Mouse (Mus musculus): ENCODE measurements at regions not wholly inside any gene's neighbourhood (a gene's known extent, or its start where the extent isn't known, plus 50 kb on each side); places are given as distances from the start of the nearest gene placed in this dataset.

DNA sequence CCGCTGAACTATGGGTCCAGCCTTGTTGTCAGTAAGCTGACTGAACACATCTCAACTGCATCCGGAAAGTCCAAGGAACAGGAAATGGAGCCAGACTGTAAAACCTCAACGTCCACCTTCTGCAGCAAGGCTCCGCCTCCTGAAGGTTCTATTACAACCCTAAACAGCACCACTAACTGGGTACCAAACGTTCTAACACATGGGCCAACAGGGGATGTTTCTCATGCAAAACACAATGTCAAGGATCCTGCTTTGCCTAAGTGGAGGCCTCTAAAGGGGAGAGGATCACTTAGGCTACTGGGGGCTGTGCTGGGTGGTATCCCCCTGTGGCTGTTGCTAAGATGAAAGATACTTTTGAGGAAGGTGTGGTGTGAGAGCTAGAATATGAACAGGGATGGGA lies 51.0 kb upstream of the Stt3b start:
- DNase-seq, result no peak

DNA sequence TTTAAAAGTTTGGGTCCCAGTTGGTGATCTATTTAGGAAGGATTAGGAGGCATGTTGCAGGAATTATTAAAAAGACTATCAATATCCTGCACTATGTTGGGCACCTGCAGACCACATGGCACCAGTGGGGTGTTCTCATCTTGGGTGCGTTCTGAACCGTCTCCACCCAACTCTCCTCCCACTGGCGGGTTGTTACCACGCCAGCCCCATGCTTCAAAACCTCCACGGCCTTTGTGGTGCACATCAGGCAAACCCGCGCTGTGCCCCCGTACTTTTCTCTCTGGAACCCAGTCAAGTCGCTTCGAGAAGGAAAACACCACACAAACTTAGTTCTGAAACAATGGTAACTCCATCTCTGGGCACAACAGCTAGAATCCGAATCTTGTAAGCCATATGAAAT lies 51.7 kb upstream of the Stt3b start:
- DNase-seq, result no peak

DNA sequence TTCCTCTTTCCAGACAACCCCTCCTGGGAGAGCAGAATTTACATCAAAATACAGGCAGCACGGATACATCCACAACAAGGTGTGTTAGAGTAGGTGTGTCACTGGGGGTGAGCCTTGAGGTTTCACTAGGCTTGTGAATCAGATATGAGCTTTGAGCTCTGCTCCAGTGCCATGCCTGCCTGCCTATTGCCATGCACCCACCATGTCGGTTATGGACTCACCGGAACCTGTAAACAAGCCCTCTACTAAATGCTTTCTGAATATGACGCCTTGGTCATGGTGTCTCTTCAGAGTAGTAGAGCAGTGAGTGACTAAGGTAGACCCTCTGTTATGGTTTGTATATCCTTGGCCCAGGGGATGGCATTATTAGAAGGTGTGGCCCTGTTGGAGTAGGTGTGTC lies 52.3 kb upstream of the Stt3b start:
- no peak for DNase-seq

DNA sequence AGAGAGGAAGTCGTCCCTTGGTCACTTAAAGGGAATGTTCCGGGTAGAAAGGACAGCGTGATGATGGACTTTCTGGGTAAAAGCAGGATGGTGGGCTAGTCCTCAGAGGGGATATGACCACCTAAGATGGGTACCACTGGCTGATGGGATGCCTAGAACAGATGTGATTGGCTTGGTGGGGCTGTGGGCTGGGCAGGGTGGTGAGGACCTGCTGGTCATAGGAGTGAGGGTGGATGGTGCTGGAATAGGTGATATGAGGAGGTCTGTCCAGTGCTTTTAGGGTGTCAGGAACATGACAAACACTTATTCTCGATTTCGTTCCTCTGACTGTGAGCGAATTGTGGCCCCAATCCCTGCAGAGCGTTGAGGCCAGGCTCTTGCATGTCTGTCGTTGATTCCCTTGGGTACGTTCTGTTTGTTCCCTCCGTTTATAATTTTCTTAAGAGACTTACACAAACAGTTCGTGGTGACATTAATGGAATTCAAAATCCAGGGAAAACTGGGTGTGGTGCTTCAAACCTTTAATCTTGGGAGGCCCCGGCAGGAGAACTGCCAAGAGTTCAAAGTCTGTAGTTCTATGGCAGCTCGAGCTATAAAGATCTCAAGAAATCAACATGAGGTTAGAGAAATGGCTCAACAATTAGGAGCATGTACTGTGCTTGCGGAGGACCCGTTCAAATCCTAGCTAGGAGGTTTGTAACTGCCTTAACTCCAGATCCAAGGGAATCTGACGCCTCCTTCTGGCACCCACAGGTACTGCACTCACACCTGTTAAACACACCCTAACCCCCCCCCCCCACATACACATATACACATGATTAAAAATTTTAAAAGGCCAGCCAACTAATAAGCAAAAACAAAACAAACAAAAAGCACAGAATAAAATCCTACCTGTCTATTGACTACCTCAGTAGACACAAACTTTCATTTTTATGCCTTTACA lies 55.0 kb upstream of the Stt3b start:
- DNase-seq, result no peak

DNA sequence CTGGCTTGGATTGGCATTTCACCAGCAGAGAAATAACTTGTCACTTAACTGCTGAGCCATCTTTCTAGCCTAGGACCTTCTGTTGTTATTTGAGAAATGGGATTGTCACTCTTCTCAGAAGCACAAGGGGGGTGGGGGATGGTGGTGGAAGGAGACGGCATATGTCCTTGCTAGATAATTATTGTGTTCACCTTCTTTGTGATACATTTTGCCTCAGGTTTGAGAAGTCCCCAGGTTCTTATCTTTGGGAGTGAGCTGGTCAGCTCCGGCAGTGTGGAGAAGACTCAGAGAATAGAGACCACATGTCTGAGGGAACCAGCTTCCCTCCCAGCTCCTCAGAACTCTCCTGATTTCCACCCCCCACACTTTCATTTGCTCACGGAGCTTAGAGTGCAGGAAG lies 57.6 kb upstream of the Stt3b start:
- no peak for DNase-seq

DNA sequence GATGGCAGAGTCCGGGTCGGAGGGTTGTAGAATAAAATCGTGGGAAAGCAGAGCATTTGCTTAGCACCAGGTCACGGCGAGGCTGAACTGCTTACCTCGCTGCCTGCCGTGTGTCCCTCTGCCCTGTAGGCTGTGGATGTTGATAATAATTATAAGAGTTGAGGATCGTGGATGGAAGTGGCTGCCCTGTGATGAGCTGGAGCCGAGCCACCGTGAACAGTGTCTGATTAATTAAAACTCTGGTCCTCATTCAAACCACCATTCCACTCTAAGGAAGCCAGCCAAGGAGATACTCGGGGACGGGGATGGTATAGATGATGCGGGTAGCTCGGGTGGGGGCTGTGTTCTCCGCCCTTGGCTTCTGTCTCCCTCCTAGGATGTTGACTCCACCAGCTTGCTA lies 70.1 kb upstream of the Stt3b start:
- DNase-seq, result no peak

DNA sequence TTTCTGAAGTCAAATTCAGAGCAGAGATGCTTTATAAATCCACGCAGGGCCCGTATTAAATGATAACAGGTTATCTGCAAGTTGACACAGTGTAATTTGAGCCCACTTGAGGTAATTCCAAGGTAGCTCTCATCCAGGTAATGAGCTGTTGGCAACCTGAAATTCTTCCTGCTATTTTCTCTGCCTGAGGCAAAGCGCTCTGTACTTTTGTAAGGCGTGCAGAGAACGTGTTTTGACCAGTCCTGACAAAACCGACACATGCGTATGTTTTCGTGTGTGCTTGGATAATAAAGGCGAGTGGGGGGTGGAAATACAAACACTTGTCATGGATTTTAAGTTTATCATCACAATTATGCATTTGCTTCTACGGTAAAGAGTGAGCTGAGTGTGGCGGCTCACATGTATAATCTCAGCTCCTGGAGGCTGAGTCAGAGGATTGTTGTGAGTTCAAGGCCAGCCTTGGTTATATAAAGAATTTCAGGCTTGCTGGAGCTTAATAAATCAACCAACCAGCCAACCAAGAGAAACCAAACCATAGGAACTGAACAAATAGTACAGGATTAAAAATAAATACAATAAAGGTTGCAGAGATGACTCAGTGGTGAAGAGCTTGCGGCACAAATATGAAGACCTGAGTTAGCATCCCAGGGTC lies 72.7 kb upstream of the Stt3b start:
- no peak for DNase-seq

DNA sequence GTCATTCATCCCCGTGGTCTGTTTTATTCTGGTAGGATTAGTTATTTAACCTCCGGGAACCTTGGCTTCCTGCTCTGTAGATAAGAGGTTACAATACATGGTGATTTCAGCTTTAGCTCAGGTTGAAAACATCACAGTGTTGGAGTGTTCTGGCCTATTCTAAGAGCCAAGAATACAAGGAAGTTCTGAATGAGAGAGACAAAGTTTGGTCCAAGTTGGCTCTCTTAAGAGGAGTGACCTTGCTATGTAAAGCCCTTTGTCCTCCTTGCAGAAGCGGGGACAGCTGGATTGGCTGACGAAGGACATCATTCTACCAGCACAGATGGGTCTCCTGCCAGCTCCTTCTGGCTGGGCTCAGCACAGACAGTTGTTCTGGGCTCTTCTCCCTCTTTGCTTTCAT lies 73.7 kb upstream of the Stt3b start:
- no peak for DNase-seq

DNA sequence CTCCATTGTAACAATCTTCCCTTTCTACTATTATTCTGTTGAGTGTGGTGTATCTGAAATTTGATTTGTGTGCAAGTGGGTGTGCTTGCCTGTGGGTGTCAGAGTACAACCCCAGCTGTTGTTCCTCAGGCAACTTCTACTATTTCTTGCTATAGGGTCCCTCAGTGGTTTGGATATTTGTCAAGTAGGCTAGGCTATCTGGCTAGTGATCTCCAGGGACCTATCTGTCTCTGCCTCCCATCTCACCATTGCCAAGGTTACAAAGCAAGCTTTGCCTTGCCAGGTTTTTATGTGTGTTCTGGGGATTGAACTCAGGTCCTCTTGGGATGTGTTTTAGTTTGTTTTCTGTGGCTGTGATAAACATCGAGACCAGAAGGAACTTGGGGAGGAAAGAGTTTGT lies 74.1 kb upstream of the Stt3b start:
- no peak for DNase-seq

DNA sequence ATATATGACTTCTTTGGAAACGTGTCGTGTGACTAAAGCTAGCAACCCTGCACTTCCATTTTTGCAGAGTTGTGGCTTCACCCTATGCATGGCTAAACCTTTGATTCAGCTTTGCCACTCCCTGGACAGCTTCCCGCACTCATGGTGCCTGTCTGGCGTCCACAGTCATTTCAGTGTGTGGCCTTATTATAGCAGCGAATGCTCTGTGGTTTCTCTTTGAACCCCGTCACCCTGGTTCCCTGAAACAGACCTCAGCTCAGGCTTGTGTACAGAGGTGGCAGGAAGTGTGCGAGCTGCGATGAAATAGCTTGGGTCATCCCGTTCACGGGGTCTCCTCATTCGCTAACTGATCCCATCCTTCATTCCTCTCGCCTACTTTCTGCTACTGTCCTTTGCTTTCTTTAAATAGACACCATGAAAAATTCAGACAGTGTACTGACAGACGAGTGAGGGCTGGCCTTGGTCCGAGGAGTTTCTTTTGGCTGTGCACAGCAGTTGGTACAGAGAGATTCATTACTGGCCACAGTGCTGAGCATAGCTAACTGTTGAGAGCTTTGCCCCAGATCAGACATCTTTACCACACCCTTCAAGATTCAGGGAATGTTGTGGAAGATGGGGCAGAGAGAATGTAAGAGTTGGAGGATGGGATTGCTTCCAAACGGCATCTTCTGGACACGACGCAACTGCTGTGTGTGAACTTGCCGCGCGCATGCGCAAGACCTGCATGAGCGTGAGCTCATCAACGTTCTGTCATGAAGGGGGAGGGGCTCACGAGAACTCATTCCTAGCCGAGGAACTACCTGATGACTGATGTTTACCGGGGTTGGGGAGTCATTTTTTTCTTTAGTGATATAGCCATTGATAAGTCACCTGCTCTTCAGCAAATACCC lies 77.5 kb upstream of the Stt3b start:
- DNase-seq, result no peak

DNA sequence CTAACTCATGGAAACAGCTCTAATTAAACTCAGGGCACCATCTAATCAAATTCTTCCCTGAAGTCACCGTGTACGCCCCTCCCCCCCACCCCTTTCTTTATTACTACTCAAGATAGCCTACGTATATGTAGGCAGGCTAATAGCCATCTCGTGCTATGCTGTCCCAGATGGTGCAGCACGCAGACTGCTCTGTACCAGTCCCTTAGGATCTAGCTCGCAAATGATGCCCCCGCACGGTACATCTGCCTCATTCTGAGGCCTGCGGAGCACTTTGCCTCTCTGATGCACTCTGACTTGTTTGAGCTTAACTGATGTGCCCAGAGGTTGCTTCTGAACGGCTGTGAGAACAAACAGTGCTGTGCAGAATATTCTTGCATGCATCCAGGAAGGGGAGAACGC lies 78.1 kb upstream of the Stt3b start:
- DNase-seq, result no peak

DNA sequence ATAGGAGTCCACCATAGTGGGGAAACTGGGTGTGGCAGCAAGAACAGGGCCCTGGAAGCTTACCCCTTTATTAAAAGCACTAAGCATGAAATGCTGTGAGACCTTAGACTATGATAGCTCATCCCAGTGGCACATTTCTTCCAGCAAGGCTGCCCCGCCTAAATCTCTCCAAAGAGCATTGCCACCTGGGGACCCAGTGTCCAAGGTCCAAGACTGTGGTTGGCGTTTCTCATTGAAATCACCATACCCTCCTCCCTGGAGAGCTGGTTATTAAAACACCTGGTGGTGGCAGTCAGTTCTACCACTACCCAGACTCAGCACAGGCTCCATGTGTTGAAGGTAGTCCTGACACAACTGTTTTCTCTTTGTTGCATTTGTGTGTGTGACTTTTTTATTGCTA lies 78.9 kb upstream of the Stt3b start:
- no peak for DNase-seq

DNA sequence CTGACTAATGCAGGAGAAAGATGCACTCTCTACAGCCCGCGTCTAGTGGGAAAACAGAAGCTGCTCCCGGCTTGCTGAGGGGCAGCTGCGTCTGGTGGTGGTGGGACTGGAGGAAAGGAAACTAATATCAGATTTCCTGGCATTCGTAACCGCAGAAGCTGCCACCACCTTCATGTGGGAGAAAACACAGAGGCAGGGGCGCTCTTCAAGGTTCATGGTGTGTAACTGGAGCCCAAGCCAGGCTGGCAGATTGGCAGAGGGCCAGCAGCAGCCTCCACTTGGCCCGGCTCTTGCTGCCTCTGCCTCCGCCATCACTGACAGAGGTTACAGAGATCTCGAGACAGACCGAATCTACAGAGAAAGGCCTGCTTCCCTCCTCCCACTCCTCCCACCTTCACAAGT lies 80.7 kb upstream of the Stt3b start:
- DNase-seq, result peak; percentile 7 to 29

DNA sequence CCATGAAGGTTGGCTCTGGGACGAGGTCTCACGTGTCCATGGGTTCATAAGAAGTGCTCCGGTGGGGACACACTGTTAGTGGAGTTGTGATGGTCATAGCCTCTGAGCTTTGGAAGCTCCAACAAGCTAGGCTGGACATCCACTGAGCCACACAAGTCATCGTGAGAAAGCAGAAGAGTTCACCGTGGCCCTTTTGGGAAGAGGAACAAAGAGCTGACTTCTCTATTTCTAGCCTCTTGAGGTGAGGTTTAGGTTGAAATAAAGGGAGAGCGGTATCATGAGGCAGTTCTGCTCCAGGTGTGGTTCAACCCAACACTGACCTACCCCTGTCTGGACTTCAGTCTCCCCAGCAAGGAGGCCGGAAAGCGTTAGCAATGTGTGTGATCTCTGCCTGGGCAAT lies 85.3 kb upstream of the Stt3b start:
- no peak for DNase-seq

DNA sequence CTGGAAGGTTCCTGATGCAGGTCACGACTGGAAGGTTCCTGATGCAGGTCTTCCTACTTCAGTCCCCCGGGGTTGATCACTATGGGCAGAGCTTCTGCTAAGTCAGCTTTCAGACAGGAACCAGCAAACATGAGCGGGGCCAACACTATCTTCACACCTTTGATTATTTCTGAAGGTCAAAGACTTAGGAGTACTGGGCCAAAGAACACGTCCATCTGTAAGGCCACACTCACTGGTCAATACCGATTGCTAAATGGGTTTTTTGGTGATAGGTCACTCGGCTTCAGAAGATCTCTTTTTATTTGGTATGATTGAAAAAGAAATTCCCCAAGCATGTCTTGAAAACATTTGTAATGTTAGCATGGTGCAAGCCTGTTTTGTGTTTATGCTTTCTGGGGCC lies 90.2 kb upstream of the Stt3b start:
- no peak for DNase-seq

DNA sequence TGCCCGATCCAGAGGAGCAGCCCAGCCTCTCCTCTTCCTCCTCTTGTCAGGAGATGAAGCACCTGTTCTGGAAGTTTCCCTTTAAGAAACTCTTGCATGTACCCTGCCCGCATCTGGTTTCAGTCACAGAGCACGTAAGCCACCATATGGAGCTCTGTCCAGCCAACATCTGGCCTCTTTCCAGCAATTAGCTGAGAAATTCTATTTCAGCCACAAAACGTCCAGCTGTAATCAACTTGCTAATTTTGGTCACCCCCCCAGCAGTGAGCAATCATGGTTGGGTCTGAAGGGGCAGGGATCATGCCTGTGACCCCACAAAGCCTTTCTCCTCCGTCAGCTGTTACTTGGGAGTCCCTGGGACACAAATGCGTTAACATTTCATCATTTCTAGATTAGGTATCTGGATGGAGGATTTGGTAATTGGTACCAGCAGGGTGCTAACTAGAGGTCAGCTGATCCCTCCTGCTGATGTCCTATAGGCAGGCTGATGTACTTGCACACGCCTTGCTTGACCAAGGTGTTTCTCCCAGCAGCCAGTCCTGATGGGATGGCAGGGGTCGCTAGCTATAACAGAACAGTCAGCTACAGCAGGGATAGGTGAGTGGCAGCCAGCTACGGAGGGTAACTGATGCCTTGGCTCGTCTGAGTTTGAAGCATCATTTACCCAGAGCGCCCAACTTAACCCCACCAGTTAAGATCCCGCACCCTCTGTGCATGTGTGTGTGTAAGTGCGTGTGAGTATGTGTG lies 91.4 kb upstream of the Stt3b start:
- no peak for DNase-seq

DNA sequence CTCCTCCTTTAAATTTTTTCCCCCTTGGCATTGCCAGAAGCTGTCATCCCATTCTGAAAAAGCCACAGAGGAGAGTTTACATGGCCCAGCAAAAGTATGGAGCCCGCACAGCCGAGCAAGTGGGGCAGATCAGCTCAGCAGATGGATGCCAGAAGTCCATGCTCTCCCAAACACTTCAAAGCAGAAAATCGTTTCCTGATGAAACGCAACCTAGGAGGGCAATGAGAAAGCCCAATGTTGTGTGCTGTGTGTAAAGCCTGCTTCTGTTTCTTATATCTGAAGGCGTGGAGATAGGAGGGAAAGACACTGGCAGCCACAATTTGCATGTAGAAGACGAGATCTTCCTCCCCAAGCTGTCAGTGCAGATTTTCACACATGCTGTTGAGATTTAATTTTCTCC lies 92.4 kb upstream of the Stt3b start:
- no peak for DNase-seq

DNA sequence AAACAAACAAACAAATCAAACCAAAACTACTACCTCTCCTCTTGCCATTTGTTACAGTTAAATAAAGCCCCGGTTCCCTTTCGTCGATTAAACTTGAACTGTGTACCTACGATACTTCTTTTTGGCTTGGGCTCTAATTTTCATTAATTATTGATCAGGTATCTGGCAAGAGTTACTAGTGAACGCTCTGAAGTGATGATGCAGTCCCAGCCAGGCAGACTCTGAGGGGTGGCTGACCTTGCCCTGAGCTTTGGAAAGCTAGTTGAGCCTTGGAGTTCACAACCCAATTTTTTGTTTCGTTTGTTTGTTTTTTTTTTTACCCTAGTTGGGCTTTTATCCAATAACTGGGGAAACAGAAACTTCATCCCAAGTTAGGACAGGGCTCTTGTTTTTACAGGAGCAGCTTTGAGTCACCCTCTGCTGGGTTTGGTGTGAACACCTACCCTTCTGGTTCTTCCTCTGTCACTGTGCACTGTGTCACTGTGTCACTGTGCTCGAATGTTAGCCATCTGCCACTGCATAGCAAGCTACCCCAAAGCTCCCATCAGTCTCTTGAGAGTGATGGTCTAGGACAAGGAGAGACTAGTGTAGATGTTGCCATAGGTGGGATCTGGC lies 93.2 kb upstream of the Stt3b start:
- DNase-seq, result no peak

DNA sequence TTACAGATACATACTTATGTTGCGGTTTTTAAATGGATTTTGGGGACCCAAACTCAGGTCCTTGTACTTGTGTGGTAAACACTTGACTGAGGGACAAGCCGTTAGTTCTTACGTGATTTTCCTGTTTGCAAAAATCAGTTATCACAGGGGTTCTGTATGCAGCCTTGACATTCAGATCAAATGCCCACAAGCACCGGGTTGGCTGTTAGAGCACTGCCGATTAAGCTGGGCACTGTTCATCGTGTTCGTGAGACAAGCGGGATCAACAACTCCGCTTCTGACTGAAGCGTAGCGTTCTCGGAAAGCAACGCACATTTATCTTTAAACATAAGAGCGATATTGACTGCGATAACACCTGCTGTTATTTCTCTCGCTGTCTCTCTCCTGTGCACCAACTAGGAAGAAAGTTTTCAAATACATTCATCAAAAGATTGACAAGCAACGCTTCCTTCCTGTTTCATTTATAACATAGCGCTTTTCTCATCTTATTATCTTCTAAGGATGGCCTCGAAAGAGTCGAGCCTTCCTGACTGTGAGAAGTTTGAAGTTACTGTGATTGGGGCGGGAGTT lies 97.8 kb upstream of the Stt3b start:
- DNase-seq, result no peak

DNA sequence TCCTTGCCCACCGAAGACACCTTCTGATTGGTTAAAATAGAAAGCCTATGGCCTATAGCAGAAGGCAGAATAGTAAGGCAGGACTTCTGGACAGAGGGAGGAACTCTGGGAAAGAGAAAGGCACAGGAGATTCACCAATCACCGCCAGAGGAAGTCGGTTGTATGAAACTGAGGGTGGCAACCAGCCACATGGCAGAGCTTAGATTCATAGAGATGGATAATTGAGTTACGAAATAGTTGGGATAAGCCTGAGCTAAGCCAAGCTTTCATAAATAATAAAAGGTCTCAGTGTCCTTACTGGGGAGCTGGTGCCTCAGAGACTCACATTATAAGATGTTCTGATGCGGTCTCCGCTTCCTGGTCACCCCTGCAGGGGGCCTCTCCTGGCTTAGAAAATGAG lies 98.7 kb upstream of the Stt3b start:
- DNase-seq, result no peak

DNA sequence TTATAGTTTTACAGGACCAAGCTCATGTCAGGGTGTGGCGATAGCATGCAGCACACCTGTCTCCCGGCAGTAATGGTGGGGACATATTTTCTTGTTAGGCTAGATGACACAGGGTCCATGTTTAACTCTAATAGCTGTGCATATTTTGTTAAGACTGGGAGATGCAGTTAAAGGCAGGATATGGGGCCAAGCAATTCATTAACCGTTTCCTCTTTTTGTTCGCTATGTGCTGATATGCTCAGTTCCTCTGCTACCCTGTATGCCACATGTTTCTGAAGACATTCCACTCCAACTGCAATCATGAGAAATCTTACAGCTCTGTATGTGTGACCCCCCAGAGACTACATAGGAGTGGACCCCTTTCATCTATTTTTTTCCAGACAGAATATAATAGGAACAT lies 104.0 kb upstream of the Stt3b start:
- no peak for DNase-seq

DNA sequence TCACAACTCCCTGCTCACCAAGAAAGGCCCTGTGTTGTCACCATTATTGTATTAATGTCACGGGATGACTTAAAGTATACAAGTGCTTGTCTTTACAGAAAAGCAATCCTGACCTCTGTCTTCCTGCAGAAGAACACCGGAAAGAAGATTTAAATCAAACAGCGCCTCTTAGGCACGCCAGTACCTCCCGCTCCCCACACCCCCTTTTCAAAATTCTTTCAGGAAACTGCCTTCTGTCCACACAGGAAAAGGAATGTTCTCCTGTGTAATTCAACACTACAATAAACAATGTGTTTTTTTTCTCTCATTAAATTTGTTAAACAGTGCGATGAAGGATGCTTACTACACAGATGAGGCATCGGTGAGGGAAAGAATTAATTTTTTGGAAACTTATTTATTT lies 112.6 kb upstream of the Stt3b start:
- no peak for DNase-seq
